Mouse (Mus musculus) kidney, adult 2 months (tissue): ENCODE measurements around the gene Pbx3. TPM values are rescaled to one million over a fixed set of nuclear protein-coding genes. Genes with fewer than 3 reads are reported as not detected.

Experiments
- DNase-seq: peaks from one replicate; pipeline ENCODE4 v3.0.0; 2021
- H3K27ac ChIP-seq: fragments of 200-500 bp; 2 replicates; pipeline ENCODE4 v1.5.1; 2012; ENCODE audit warnings: low read depth, low read length, control low read depth, inconsistent platforms; ENCODE audit not compliant: insufficient read depth
- H3K27me3 ChIP-seq: fragments of 200-500 bp; replicated peaks from 2 replicates; pipeline ENCODE4 v1.6.1; 2012; ENCODE audit warnings: mild to moderate bottlenecking, moderate library complexity, low read length, inconsistent platforms; ENCODE audit not compliant: control insufficient read depth, insufficient read depth
- H3K36me3 ChIP-seq: fragments of 200-500 bp; 2 replicates; pipeline ENCODE4 v1.6.1; 2012; ENCODE audit warnings: mild to moderate bottlenecking, moderate library complexity, low read length, inconsistent platforms; ENCODE audit not compliant: control insufficient read depth, insufficient read depth
- H3K4me1 ChIP-seq: fragments of 200-500 bp; 2 replicates; pipeline ENCODE4 v1.6.1; 2011; ENCODE audit warnings: low read length; ENCODE audit not compliant: control insufficient read depth, insufficient read depth
- H3K4me3 ChIP-seq: fragments of 200-500 bp; 2 replicates; pipeline ENCODE4 v1.5.1; 2011; ENCODE audit warnings: mild to moderate bottlenecking, low read depth, low read length, control low read depth; ENCODE audit not compliant: insufficient read depth
- CTCF ChIP-seq: fragments of 200-500 bp; conservative IDR thresholded peaks from 2 replicates; pipeline ENCODE4 v1.5.1; 2011; ENCODE audit warnings: low read depth, mild to moderate bottlenecking, control low read depth, low read length, moderate library complexity, mixed read lengths; ENCODE audit not compliant: insufficient read depth, insufficient read length
- POLR2A ChIP-seq: fragments of 200-500 bp; IDR thresholded peaks from one replicate; pipeline ENCODE4 v1.6.1; 2011; ENCODE audit warnings: low read depth, low read length, control low read depth
- WGBS: fragments of 180-500 bp; shearing (Covaris S2); methylation state at CpG from one replicate; pipeline ENCODE4 v1.1.7; 2018; 5-methylcytosine and 5-hydroxymethylcytosine counted together
- polyA plus RNA-seq: library from polyadenylated mRNA; depleted of rRNA; stranded (reverse); fragments of >200 nt; gene quantifications from 2 replicates; pipeline ENCODE4 v1.2.3, GENCODE M21; 2012; rRNA removed

The Pbx3 gene
- polyA plus RNA-seq, 1 experiment: 5.6 TPM

GRCm38 (mm10) chr2:34123896-34124295 lies 249.0 kb downstream of the Pbx3 start:
- no peak for DNase-seq
- H3K36me3 ChIP-seq: no peaks in the 10 kb centered on the region
- no peak for TF ChIP-seq POLR2A
- TF ChIP-seq CTCF: no peak
- H3K4me1 ChIP-seq: no peaks in the 10 kb centered on the region
- 20% methylated on average over 12 of the region's 12 CpGs for WGBS
- H3K27me3 ChIP-seq: no peaks in the 10 kb centered on the region
- H3K4me3 ChIP-seq: no peak overlapping the region
- no peak overlapping the region for H3K27ac ChIP-seq

Other genes with a start within 250 kb of the Pbx3 start
- 47.3 and 49.4 TPM in 2 replicates for gene Mapkap1, start 33.6 kb upstream of the Pbx3 start, polyA plus RNA-seq